Mouse (Mus musculus) limb, embryonic 14.5 days (tissue): ENCODE measurements around the gene Smim20. TPM values are rescaled to one million over a fixed set of nuclear protein-coding genes. Genes with fewer than 3 reads are reported as not detected.

ENCODE experiments used
- ATAC-seq: fragments of 200-750 bp; cut with Nextera tagmentation; 2 replicates; pipeline ENCODE4 v1.8.0; 2017; ENCODE audit warnings: low read depth, moderate number of reproducible peaks, moderate TSS enrichment; ENCODE audit not compliant: low FRiP score
- DNase-seq: peaks from one replicate; pipeline ENCODE4 v3.0.0-alpha.2; 2015; ENCODE audit warnings: low spot score
- H3K27ac ChIP-seq: fragments of 300-500 bp; sonication (generic); replicated peaks from 2 replicates; pipeline ENCODE4 v1.5.1; 2014; ENCODE audit warnings: low read depth, mild to moderate bottlenecking, low read length, moderate library complexity, mixed read lengths
- H3K27me3 ChIP-seq: fragments of 300-500 bp; sonication (generic); 2 replicates; pipeline ENCODE4 v1.6.1; 2014; ENCODE audit warnings: low read length, mixed read lengths; ENCODE audit not compliant: control insufficient read depth, insufficient read depth
- H3K36me3 ChIP-seq: fragments of 300-500 bp; sonication (generic); 2 replicates; pipeline ENCODE4 v1.6.1; 2014; ENCODE audit warnings: mild to moderate bottlenecking, low read length, moderate library complexity, mixed read lengths; ENCODE audit not compliant: control insufficient read depth, insufficient read depth
- H3K4me1 ChIP-seq: fragments of 300-500 bp; sonication (generic); 2 replicates; pipeline ENCODE4 v1.6.1; 2014; ENCODE audit warnings: antibody characterized with exemption, low read length, mixed read lengths; ENCODE audit not compliant: control insufficient read depth, insufficient read depth
- H3K4me2 ChIP-seq: fragments of 300-500 bp; sonication (generic); replicated peaks from 2 replicates; pipeline ENCODE4 v1.6.1; 2014; ENCODE audit warnings: low read depth, mild to moderate bottlenecking, low read length, moderate library complexity; ENCODE audit not compliant: severe bottlenecking
- H3K4me3 ChIP-seq: fragments of 300-500 bp; sonication (generic); replicated peaks from 2 replicates; pipeline ENCODE4 v1.5.1; 2014; ENCODE audit warnings: low read length
- H3K9ac ChIP-seq: fragments of 300-500 bp; sonication (generic); 2 replicates; pipeline ENCODE4 v1.6.1; 2014; ENCODE audit warnings: mild to moderate bottlenecking, low read depth, low read length, moderate library complexity; ENCODE audit not compliant: severe bottlenecking
- H3K9me3 ChIP-seq: fragments of 300-500 bp; sonication (generic); 2 replicates; pipeline ENCODE4 v1.6.1; 2016; ENCODE audit warnings: low read length; ENCODE audit not compliant: control insufficient read depth
- POLR2A ChIP-seq: fragments of 200-500 bp; IDR thresholded peaks from 2 replicates; pipeline ENCODE4 v1.8.0; 2012; ENCODE audit warnings: inconsistent platforms, mild to moderate bottlenecking, moderate library complexity, borderline replicate concordance; ENCODE audit not compliant: insufficient read depth, insufficient read length; ENCODE audit errors: extremely low read depth
- WGBS: fragments of 180-500 bp; shearing (Covaris S2); extraction: QIAGEN DNeasy Blood & Tissue Kit; methylation state at CpG from one replicate; pipeline ENCODE4 v1.1.7; 2014; 5-methylcytosine and 5-hydroxymethylcytosine counted together
- polyA plus RNA-seq, 2 experiments: library from polyadenylated mRNA; depleted of rRNA in 1 of 2; stranded (reverse) in 1 of 2; unstranded in 1 of 2; fragments of >200 nt; fragmentation: Nextera tagmentation in 1 of 2; extraction: Ambion mirVana in 1 of 2; gene quantifications; 2 replicates each; pipeline versions ENCODE4 v1.2.1 to v1.2.3; 2012 to 2014

Smim20 gene
- polyA plus RNA-seq, 2 experiments: 48.1 to 112 TPM

- H3K4me3 ChIP-seq: no peak overlapping the region
- no peak overlapping the region for H3K27ac ChIP-seq
- DNase-seq (no peak), ATAC-seq (no peak)
- H3K27me3 ChIP-seq: no peaks in the 10 kb centered on the region
- no peaks in the 10 kb centered on the region for H3K36me3 ChIP-seq
- WGBS: 81% methylated on average over 7 of the region's 7 CpGs
- H3K9ac ChIP-seq: no peak overlapping the region
- no peaks in the 10 kb centered on the region for H3K9me3 ChIP-seq
- no peaks in the 10 kb centered on the region for H3K4me1 ChIP-seq
- no peak for TF ChIP-seq POLR2A
- H3K4me2 ChIP-seq: no peak overlapping the region
Measured at GRCm38 (mm10) chr5:53242865-53243499, 23.9 kb upstream of the Smim20 start.

- Histone ChIP-seq H3K9ac (no peak overlapping the region), H3K4me1 (no peaks in the 10 kb centered on the region), H3K27me3 (no peaks in the 10 kb centered on the region), H3K27ac (no peak overlapping the region), H3K4me2 (no peak overlapping the region), H3K4me3 (no peak overlapping the region), H3K9me3 (no peaks in the 10 kb centered on the region), H3K36me3 (no peaks in the 10 kb centered on the region)
- no peak for TF ChIP-seq POLR2A
- ATAC-seq (no peak), DNase-seq (no peak)
- WGBS: 74% methylated on average over 10 of the region's 10 CpGs
Measured at GRCm38 (mm10) chr5:53243933-53244332, 22.9 kb upstream of the Smim20 start.

GRCm38 (mm10) chr5:53248499-53248898 lies 18.4 kb upstream of the Smim20 start:
- DNase-seq (no peak), ATAC-seq (no peak)
- Histone ChIP-seq H3K4me1 (no peaks in the 10 kb centered on the region), H3K4me2 (no peak overlapping the region), H3K9me3 (no peaks in the 10 kb centered on the region), H3K36me3 (no peaks in the 10 kb centered on the region), H3K9ac (no peak overlapping the region), H3K27ac (no peak overlapping the region), H3K27me3 (no peaks in the 10 kb centered on the region), H3K4me3 (no peak overlapping the region)
- TF ChIP-seq POLR2A: no peak
- 79% methylated on average over 11 of the region's 11 CpGs for WGBS

GRCm38 (mm10) chr5:53249431-53250061 lies 17.3 kb upstream of the Smim20 start:
- no peak for ATAC-seq

GRCm38 (mm10) chr5:53254154-53254553 lies 12.7 kb upstream of the Smim20 start:
- Histone ChIP-seq H3K4me2 (no peak overlapping the region), H3K27me3 (peaks cover 12% of the 10 kb centered on the region; the same call in 1 of the 2 replicates), H3K9ac (no peak overlapping the region), H3K27ac (no peak overlapping the region), H3K4me1 (peaks cover 12% of the 10 kb centered on the region), H3K36me3 (no peaks in the 10 kb centered on the region), H3K4me3 (no peak overlapping the region), H3K9me3 (no peaks in the 10 kb centered on the region)
- no peak for DNase-seq
- no peak for TF ChIP-seq POLR2A
- WGBS: 83% methylated on average over 5 of the region's 5 CpGs
- ATAC-seq: no peak

More at GRCm38 (mm10) chr5:53249431-53250061, 17.3 kb upstream of the Smim20 start:
- no peak overlapping the region for H3K4me2 ChIP-seq
- no peaks in the 10 kb centered on the region for H3K27me3 ChIP-seq
- H3K9ac ChIP-seq: no peak overlapping the region
- DNase-seq: no peak
- no peak overlapping the region for H3K27ac ChIP-seq
- TF ChIP-seq POLR2A: no peak
- H3K4me3 ChIP-seq: no peak overlapping the region
- 39% methylated on average over 4 of the region's 4 CpGs for WGBS
- no peaks in the 10 kb centered on the region for H3K4me1 ChIP-seq
- H3K9me3 ChIP-seq: no peaks in the 10 kb centered on the region
- H3K36me3 ChIP-seq: no peaks in the 10 kb centered on the region
